Mouse (Mus musculus): ENCODE results near the gene Ylpm1.

DNA sequence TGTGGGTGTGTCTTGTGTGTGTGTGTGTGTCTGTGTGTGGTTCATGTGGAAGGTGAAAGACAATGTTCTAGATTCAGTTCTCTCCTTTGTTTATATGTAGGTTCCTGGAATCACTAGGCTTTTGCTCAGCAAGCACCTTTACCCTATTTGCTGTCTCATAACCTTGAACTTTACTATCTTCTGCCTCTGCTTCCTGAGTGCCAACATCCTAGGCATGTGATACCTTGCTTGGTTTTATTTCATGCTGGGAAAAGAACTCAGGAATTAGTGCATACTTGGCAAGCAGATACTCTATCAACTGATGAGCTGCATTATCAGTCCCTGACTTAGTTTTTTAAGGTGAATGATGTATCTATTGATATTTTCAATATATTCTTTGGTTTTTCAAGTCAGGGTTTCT, 10.9 kb downstream of the Ylpm1 start:
- TF ChIP-seq CTCF (IDR thresholded peaks at IDR 0.05; ENCODE audit: insufficient read depth, low read length) (no peak), POLR2A (IDR thresholded peaks at IDR 0.05; ENCODE audit: borderline replicate concordance, extremely low read depth, low read depth, low read length) (no peak)
